Mouse (Mus musculus): ENCODE data around the gene Prkaca. TPM values are rescaled to one million over a fixed set of nuclear protein-coding genes. Genes with fewer than 3 reads are reported as not detected.
"Not testable (repeated sequence)": the region's sequence is repeated elsewhere in the genome, so short reads cannot be mapped to it uniquely, and the experiment has no call there.

Gene Prkaca
- total RNA-seq, 1 experiment from 2014 or later: 14.5 TPM

DNA sequence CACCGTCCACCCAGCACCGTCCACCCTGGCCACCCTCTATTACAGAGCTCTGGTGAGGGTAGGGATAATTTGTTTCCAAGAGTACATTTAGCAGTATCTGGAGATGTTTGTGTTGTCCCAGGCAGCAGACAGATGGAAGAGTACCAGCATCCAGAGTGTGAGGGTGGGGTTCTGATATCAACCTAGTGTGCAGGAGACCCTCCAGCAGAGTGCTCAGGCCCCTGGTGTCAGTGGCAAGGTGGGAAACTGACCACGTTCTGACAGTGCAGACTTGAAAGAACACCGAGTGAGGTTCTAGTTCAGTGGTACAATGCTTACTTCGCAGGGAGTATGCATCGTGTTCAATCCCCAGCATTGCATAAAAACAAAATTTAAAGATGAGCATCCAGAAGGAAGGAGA, 1.1 kb upstream of the Prkaca start:
- ATAC-seq (replicated peaks; ENCODE audit: insufficient number of reproducible peaks, low FRiP score, low TSS enrichment, poor library complexity, severe bottlenecking): no peak

- ATAC-seq (replicated peaks; ENCODE audit: insufficient number of reproducible peaks, low FRiP score, low TSS enrichment, poor library complexity, severe bottlenecking): no peak
These were observed 603 bp downstream of the Prkaca start for GRCm38 (mm10) chr8:83973161-83974031.

DNA sequence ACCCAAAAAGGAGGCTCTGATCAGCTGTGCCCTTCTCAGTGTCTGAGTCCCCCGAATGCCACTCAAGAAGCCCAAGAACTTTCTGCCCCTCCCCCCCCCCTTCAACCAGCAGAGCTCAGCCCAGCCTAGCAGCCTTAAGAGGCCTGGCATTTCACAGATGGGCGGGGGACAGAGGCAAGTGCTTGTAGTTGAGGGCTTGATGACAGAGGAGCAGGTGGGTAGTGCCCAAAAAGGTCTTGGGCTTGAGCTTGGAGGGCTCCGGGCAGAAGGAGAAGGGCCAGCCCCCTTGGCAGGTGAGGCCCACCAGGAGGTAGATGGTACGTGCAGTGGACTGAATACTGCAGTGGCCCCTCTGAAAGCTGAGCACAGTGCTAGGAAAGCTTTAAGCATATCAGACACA, 1.7 kb downstream of the Prkaca start:
- no peak for ATAC-seq (replicated peaks; ENCODE audit: insufficient number of reproducible peaks, low FRiP score, low TSS enrichment, poor library complexity, severe bottlenecking)

GRCm38 (mm10) chr8:83976101-83976630, 3.4 kb downstream of the Prkaca start:
- ATAC-seq (replicated peaks; ENCODE audit: insufficient number of reproducible peaks, low FRiP score, low TSS enrichment, poor library complexity, severe bottlenecking): no peak

GRCm38 (mm10) chr8:83976779-83977350, 4.1 kb downstream of the Prkaca start:
- ATAC-seq (replicated peaks; ENCODE audit: insufficient number of reproducible peaks, low FRiP score, low TSS enrichment, poor library complexity, severe bottlenecking): no peak

DNA sequence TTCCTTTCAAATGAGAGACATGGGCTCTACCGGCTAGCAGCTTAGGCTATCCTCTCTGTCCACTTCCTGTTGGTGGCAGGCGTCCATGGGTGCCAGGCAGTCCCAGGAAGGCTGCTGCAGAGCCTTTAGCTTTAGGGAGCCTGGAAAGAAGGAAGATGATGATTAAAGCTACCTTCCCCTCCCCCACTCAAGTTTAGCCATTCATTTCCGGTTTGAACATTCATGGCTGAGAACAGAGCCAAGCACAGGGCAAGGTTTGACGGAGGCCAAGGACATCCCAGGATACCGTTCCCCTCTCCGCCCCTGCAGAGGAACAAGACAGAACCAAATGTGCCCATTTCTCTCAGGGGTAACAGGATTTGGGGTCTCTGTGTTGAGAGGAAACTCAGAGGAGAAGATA, 4.9 kb downstream of the Prkaca start:
- no peak for ATAC-seq (replicated peaks; ENCODE audit: insufficient number of reproducible peaks, low FRiP score, low TSS enrichment, poor library complexity, severe bottlenecking)

- ATAC-seq (replicated peaks; ENCODE audit: insufficient number of reproducible peaks, low FRiP score, low TSS enrichment, poor library complexity, severe bottlenecking): no peak
These were observed 5.4 kb downstream of the Prkaca start for GRCm38 (mm10) chr8:83978200-83978599.

GRCm38 (mm10) chr8:83980250-83980649, 7.5 kb downstream of the Prkaca start:
- ATAC-seq (replicated peaks; ENCODE audit: insufficient number of reproducible peaks, low FRiP score, low TSS enrichment, poor library complexity, severe bottlenecking): no peak

DNA sequence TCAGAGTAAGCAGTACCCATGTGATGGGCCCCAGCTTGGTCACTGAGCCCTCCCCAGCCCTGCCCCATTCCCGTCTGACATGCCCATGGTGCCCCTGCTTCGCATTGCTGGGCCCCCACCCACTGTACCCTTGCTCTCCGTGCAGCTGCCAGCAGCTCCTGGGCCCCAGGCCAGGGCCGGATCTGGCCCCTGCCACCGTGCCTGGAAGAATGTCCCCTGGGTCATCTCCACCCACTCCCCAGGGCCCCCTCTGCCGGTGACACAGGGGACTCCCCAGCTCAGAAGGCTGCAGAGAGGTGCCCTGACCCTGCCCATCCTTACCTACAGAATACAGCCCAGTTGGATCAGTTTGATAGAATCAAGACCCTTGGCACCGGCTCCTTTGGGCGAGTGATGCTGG, 8.1 kb downstream of the Prkaca start:
- no peak for ATAC-seq (replicated peaks; ENCODE audit: insufficient number of reproducible peaks, low FRiP score, low TSS enrichment, poor library complexity, severe bottlenecking)

- ATAC-seq (replicated peaks; ENCODE audit: insufficient number of reproducible peaks, low FRiP score, low TSS enrichment, poor library complexity, severe bottlenecking): no peak
These were observed 8.7 kb downstream of the Prkaca start for GRCm38 (mm10) chr8:83981533-83981932.

DNA sequence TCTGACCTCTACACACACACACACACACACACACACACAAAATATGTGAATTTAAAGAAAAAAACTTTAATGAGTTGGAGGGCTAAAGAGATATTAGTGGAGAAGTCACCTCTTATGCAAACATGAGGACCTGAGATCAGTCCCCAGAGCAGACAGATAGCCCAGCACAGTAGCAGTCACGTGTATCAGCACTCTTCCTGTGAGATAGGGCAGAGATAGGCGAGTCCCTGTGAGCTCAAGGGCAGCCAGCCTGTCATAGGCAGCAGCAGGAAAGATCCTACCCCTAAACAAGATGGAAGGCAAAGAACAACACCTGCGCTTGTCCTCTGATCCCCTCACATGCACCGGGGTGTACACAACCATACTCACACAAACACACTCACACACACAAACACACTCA, 9.7 kb downstream of the Prkaca start:
- no peak for ATAC-seq (replicated peaks; ENCODE audit: insufficient number of reproducible peaks, low FRiP score, low TSS enrichment, poor library complexity, severe bottlenecking)

DNA sequence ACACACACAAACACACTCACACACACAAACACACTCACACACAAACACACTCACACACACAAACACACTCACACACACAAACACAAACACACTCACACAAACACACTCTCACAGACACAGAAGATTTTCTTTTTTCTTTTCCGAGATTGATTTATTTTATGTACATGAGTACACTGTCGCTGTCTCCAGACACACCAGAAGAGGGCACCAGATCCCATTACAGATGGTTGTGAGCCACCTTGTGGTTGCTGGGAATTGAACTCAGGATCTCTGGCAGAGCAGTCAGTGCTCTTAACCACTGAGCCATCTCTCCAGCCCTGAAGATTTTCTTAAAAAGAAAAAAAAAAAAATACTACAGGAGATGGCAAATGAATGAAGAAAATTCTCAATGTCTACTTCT, 10.4 kb downstream of the Prkaca start:
- ATAC-seq (replicated peaks; ENCODE audit: insufficient number of reproducible peaks, low FRiP score, low TSS enrichment, poor library complexity, severe bottlenecking): not testable (repeated sequence)

DNA sequence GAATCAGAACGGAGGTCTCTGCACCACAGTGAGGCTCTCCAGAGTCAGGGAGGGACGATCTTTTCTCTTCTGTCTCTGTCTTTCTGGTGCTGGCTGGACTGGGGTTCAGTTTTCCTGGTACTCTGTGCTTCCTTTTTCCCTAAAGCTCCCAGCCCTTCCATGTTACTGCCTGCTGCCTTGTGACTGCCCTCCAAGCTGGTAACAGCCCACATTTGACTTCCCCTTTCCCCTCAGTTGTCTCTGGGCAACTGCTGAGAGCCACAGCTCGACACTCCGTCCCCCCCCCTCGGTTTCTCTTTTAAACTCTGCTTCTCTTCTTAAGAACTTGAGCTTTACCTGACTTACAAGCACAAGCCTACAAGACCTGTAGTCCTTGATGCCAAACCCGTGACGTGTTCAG, 16.4 kb downstream of the Prkaca start:
- peak; percentile 48; the same call in 1 of the 2 replicates for ATAC-seq (replicated peaks; ENCODE audit: insufficient number of reproducible peaks, low FRiP score, low TSS enrichment, poor library complexity, severe bottlenecking)

DNA sequence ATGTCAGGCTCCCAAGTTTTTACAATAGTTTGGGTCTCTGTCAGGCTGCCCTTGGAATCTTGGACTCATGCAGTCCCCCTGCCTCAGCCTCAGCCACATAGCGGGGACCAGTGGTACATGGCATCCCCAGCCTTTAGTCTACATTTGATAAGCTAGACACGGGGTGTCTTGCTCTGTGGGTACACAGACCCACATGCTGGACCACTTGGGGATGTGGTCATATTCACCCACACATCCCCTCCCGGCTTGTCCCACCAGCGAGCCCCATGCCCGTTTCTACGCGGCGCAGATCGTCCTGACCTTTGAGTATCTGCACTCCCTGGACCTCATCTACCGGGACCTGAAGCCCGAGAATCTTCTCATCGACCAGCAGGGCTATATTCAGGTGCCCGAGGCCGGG, 17.4 kb downstream of the Prkaca start:
- ATAC-seq (replicated peaks; ENCODE audit: insufficient number of reproducible peaks, low FRiP score, low TSS enrichment, poor library complexity, severe bottlenecking): no peak

GRCm38 (mm10) chr8:83992488-83992887, 19.7 kb downstream of the Prkaca start:
- ATAC-seq (replicated peaks; ENCODE audit: insufficient number of reproducible peaks, low FRiP score, low TSS enrichment, poor library complexity, severe bottlenecking): no peak

DNA sequence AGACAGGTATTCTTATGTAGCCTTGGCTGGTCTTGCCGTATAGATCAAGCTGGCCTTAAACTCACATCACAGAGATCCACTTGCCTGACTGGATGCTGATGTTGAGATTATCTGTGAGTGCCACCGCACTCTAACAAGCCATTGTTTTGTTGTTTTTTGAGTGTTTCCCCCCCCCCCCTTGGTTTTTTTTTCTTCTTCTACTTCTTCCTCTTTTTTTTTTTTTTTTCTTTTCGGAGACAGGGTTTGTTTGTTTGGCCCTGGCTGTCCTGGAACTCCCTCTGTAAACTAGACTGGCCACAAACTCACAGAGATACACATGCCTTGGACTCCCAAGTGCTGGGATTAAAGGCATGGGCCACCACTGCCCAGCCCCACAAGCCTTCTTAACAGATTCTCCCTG, 21.2 kb downstream of the Prkaca start:
- ATAC-seq (replicated peaks; ENCODE audit: insufficient number of reproducible peaks, low FRiP score, low TSS enrichment, poor library complexity, severe bottlenecking): no peak

GRCm38 (mm10) chr8:83995973-83996372, 23.2 kb downstream of the Prkaca start:
- no peak for ATAC-seq (replicated peaks; ENCODE audit: insufficient number of reproducible peaks, low FRiP score, low TSS enrichment, poor library complexity, severe bottlenecking)

- 0 out of 2 replicates have a peak, but pooled peaks have one; percentile 24 for ATAC-seq (replicated peaks; ENCODE audit: insufficient number of reproducible peaks, low FRiP score, low TSS enrichment, poor library complexity, severe bottlenecking)
These were observed 24.0 kb downstream of the Prkaca start for GRCm38 (mm10) chr8:83996567-83997505.

DNA sequence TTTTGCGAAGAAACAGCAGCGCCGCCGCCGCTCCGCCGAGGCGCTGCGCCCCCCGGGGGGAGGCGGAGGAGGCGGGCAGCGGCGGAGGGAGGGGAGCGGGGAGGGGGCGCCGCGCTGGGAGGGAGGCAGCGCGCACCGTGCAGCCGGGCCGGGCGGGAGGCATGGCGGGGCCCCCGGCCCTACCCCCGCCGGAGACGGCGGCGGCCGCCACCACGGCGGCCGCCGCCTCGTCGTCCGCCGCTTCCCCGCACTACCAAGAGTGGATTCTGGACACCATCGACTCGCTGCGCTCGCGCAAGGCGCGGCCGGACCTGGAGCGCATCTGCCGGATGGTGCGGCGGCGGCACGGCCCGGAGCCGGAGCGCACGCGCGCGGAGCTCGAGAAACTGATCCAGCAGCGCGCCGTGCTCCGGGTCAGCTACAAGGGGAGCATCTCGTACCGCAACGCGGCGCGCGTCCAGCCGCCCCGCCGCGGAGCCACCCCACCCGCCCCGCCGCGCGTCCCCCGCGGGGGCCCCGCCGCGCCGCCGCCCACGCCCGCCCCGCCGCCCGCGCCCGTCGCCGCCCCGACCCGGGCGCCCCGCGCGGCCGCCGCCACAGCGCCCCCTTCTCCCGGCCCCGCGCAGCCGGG, 24.8 kb downstream of the Prkaca start, which contains the start of gene Samd1:
Gene Samd1 (plus strand): TSS at position 162 of the 631 bp plus-strand sequence.
- no peak for ATAC-seq (replicated peaks; ENCODE audit: insufficient number of reproducible peaks, low FRiP score, low TSS enrichment, poor library complexity, severe bottlenecking)
